Mouse (Mus musculus): ENCODE results near the gene Olfr273.

GRCm38 (mm10) chr4:52814304-52814703 lies 44.7 kb downstream of the Olfr273 start, which contains the start of gene Olfr275:
- TF ChIP-seq CTCF (IDR thresholded peaks at IDR 0.05; ENCODE audit: low read depth, low read length) (no peak), POLR2A (IDR thresholded peaks at IDR 0.05; ENCODE audit: extremely low read depth, insufficient read depth, low read length) (no peak)
